Mouse (Mus musculus): ENCODE measurements around the gene Camsap2. TPM values are rescaled to one million over a fixed set of nuclear protein-coding genes. Genes with fewer than 3 reads are reported as not detected.

Camsap2 gene
- polyA plus RNA-seq, 1 experiment from 2014 or later = 33.4 TPM

DNA sequence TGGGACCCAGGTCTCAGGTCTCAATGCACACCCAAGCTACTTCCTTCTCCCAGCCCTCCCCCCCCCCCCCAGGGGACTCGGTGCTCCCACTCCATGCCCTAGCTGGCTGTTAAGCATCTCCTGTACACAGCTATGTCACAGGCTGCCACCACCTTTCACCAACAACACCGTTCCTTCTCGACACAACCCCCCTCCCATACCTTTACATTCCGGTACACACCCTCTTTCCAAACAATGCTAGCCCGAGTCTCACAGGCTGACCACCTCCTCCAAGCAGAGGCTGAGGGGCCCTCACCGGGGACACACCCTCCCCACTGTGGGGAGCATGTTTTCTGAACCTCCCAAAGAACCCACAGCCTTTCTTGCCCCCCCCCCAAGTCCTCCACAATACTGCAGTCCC is 114.3 kb downstream of the Camsap2 start:
- no peak for ATAC-seq (ENCODE audit: low FRiP score)
- Histone ChIP-seq H3K4me3 (replicated peaks) (peak overlapping the region; percentile 63), H3K36me3 (replicated peaks) (peaks cover 8% of the 10 kb centered on the region; the same call in 1 of the 2 replicates), H3K4me1 (peaks cover 70% of the 10 kb centered on the region), H3K4me2 (peak overlapping the region; percentile 76), H3K9ac (peak overlapping the region; percentile 55), H3K27ac (no peak overlapping the region), H3K9me3 (no peaks in the 10 kb centered on the region), H3K27me3 (0 out of 2 replicates have a peak, but pooled peaks cover 7% of the 10 kb centered on the region)
- WGBS = 0% methylated on average over 6 of the region's 6 CpGs

GRCm38 (mm10) chr1:136230201-136230600 is 115.7 kb downstream of the Camsap2 start:
- peak overlapping the region; percentile 2; the same call in 1 of the 2 replicates for H3K4me3 ChIP-seq (replicated peaks)
- H3K9ac ChIP-seq = peak overlapping the region; percentile 55
- 19% methylated on average over 11 of the region's 11 CpGs for WGBS
- 0 out of 2 replicates have a peak, but pooled peaks cover 7% of the 10 kb centered on the region for H3K27me3 ChIP-seq
- peaks cover 22% of the 10 kb centered on the region for H3K36me3 ChIP-seq (replicated peaks)
- no peaks in the 10 kb centered on the region for H3K9me3 ChIP-seq
- no peak for ATAC-seq (ENCODE audit: low FRiP score)
- H3K27ac ChIP-seq = no peak overlapping the region
- peaks cover 70% of the 10 kb centered on the region for H3K4me1 ChIP-seq
- H3K4me2 ChIP-seq = peak overlapping the region; percentile 76

- Histone ChIP-seq H3K27ac (peak overlapping the region; percentile 1; the same call in 1 of the 2 replicates), H3K9me3 (no peaks in the 10 kb centered on the region), H3K27me3 (0 out of 2 replicates have a peak, but pooled peaks cover 7% of the 10 kb centered on the region), H3K4me1 (peaks cover 61% of the 10 kb centered on the region), H3K4me3 (replicated peaks) (no peak overlapping the region), H3K36me3 (replicated peaks) (peaks cover 34% of the 10 kb centered on the region), H3K4me2 (peak overlapping the region; percentile 17), H3K9ac (peak overlapping the region; percentile 55)
- no peak for ATAC-seq (ENCODE audit: low FRiP score)
- 9% methylated on average over 6 of the region's 6 CpGs for WGBS
Observed at GRCm38 (mm10) chr1:136229040-136229373, 116.9 kb downstream of the Camsap2 start.

DNA sequence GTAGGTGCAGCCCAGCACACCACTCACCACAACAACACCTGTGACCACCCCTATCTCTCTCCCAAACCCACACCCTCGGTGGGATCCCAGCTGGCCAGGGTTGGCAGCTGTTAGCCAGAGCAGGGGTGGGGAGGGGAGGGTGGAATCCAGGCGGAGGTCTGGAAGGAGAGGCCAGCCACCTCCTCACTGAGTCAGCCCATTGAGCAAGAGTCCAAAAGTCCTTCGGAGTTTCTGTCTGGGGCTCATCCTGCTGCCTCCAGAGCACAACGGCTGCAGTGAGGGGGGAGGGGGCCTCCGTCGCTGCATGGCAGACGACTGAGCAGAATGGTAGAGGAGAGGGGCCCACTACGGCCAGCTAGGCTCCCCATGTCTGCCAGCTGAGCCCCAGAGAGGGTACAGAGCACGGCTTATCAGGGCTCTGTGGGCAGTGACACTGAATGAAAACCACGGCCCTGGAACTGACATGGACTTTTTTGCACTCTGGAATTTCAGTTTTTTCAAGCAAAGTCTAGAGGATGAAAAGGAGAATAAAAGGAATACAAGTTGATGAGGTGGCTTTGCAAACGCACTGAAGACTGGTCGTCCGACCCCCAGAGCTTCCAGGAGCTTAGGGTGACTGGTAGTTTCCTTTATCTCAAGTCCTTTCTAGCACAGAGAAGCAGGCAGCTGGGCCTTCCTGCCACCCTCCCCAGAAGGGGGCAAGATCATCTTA is 117.4 kb downstream of the Camsap2 start:
- no peaks in the 10 kb centered on the region for H3K9me3 ChIP-seq
- 13% methylated on average over 13 of the region's 13 CpGs for WGBS
- H3K4me2 ChIP-seq = peak overlapping the region; percentile 17
- H3K36me3 ChIP-seq (replicated peaks) = peaks cover 39% of the 10 kb centered on the region
- no peak overlapping the region for H3K4me3 ChIP-seq (replicated peaks)
- peaks cover 58% of the 10 kb centered on the region for H3K4me1 ChIP-seq
- peak overlapping the region; percentile 1; the same call in 1 of the 2 replicates for H3K27ac ChIP-seq
- peak overlapping the region; percentile 17 for H3K9ac ChIP-seq
- 0 out of 2 replicates have a peak, but pooled peaks cover 7% of the 10 kb centered on the region for H3K27me3 ChIP-seq
- ATAC-seq (ENCODE audit: low FRiP score) = peak; percentile 34

- ATAC-seq (ENCODE audit: low FRiP score) = no peak
- H3K9me3 ChIP-seq = no peaks in the 10 kb centered on the region
- H3K9ac ChIP-seq = no peak overlapping the region
- no peak overlapping the region for H3K4me2 ChIP-seq
- H3K4me3 ChIP-seq (replicated peaks) = no peak overlapping the region
- peaks cover 52% of the 10 kb centered on the region for H3K4me1 ChIP-seq
- H3K27ac ChIP-seq = no peak overlapping the region
- 74% methylated on average over 4 of the region's 4 CpGs for WGBS
- peaks cover 43% of the 10 kb centered on the region for H3K36me3 ChIP-seq (replicated peaks)
- 0 out of 2 replicates have a peak, but pooled peaks cover 7% of the 10 kb centered on the region for H3K27me3 ChIP-seq
Observed at GRCm38 (mm10) chr1:136227870-136228269, 118.0 kb downstream of the Camsap2 start.

GRCm38 (mm10) chr1:136226626-136227025 is 119.3 kb downstream of the Camsap2 start:
- no peak overlapping the region for H3K4me2 ChIP-seq
- no peak for ATAC-seq (ENCODE audit: low FRiP score)
- no peak overlapping the region for H3K4me3 ChIP-seq (replicated peaks)
- 0 out of 2 replicates have a peak, but pooled peaks cover 7% of the 10 kb centered on the region for H3K27me3 ChIP-seq
- H3K36me3 ChIP-seq (replicated peaks) = peaks cover 54% of the 10 kb centered on the region
- no peak overlapping the region for H3K27ac ChIP-seq
- no peaks in the 10 kb centered on the region for H3K9me3 ChIP-seq
- peaks cover 39% of the 10 kb centered on the region for H3K4me1 ChIP-seq
- no peak overlapping the region for H3K9ac ChIP-seq
- WGBS = 93% methylated on average over 8 of the region's 8 CpGs

DNA sequence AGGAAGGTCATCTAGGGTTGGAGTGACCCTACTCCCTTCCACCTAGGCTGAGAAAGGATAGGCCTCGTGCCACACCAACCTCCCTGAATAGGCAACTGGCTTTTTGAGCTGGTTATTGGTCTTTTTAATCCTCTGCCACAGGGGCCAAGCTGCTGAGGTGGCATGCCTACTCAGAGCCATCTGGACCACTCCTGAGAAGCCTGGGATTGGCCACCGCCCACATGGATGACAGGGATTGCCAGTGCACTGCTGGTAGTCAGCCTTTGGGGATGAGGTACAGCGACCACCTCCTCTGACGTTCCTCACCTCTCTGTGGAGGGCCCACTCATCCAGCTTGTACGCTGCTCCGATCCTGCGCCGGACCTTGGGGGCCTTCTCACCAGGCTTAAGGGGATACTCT is 120.1 kb downstream of the Camsap2 start:
- Histone ChIP-seq H3K9ac (no peak overlapping the region), H3K27ac (no peak overlapping the region), H3K36me3 (replicated peaks) (peaks cover 61% of the 10 kb centered on the region), H3K9me3 (no peaks in the 10 kb centered on the region), H3K27me3 (0 out of 2 replicates have a peak, but pooled peaks cover 7% of the 10 kb centered on the region), H3K4me3 (replicated peaks) (no peak overlapping the region), H3K4me1 (peaks cover 31% of the 10 kb centered on the region), H3K4me2 (no peak overlapping the region)
- no peak for ATAC-seq (ENCODE audit: low FRiP score)
- 93% methylated on average over 8 of the region's 8 CpGs for WGBS

DNA sequence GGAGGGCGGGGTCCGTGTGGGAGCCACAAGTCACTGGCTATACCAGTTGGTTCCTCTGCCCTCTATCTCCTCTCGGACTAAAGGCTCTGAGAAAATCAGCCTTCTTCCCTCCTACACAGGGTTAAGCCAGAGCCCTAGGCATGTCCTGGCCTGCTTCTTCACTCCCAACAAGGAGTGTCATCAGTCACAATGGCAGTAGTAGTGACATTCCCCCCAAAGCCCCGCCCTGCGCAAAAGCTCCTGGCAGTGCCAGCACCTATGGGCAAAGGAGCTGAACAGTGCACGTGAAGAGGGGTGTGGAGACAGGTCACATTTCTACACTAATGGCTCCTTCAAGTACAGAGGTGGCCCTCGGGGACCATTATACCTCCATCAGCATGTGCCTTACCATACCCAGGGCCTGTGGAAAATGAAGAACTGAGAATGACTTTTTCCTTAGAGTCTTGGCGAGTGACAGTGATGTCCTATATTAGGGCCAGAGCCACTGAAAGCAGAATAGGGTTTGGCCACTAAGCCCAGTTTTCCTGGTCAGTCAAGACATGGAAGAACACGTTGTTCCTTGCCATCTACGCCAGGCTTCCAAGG is 122.1 kb downstream of the Camsap2 start:
- peaks cover 80% of the 10 kb centered on the region for H3K36me3 ChIP-seq (replicated peaks)
- WGBS = 91% methylated on average over 10 of the region's 10 CpGs
- H3K4me3 ChIP-seq (replicated peaks) = no peak overlapping the region
- no peak for ATAC-seq (ENCODE audit: low FRiP score)
- H3K4me1 ChIP-seq = peaks cover 12% of the 10 kb centered on the region
- no peak overlapping the region for H3K27ac ChIP-seq
- no peak overlapping the region for H3K4me2 ChIP-seq
- no peak overlapping the region for H3K9ac ChIP-seq
- no peaks in the 10 kb centered on the region for H3K9me3 ChIP-seq
- 0 out of 2 replicates have a peak, but pooled peaks cover 3% of the 10 kb centered on the region for H3K27me3 ChIP-seq

DNA sequence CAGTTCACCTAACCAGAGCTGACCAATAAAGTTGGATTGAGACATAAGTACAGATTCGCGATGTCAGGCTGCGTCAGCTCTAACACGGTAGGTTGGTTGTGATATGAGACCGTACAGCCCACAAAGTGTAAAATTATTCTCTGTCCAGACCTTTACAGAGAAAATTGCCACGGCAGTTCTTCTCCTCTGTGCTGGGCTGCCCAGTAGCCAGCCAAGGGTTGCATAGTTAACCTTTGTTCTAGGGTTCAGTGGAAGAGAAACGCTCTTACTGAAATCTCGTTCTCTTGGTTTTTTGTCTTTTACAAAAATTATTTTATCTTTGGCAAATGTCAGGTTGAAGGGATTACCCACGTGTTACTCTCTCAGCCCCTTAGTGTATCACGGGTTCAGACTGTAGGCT is 123.5 kb downstream of the Camsap2 start:
- Histone ChIP-seq H3K36me3 (replicated peaks) (peaks cover 92% of the 10 kb centered on the region), H3K9ac (no peak overlapping the region), H3K4me1 (no peaks in the 10 kb centered on the region), H3K4me3 (replicated peaks) (no peak overlapping the region), H3K27ac (no peak overlapping the region), H3K9me3 (no peaks in the 10 kb centered on the region), H3K4me2 (no peak overlapping the region), H3K27me3 (no peaks in the 10 kb centered on the region)
- ATAC-seq (ENCODE audit: low FRiP score) = no peak
- 91% methylated on average over 10 of the region's 10 CpGs for WGBS

GRCm38 (mm10) chr1:136220037-136220871 is 125.7 kb downstream of the Camsap2 start:
- ATAC-seq (ENCODE audit: low FRiP score) = no peak
- H3K4me3 ChIP-seq (replicated peaks) = no peak overlapping the region
- no peak overlapping the region for H3K4me2 ChIP-seq
- H3K9ac ChIP-seq = no peak overlapping the region
- no peak overlapping the region for H3K27ac ChIP-seq
- H3K36me3 ChIP-seq (replicated peaks) = peaks cover 91% of the 10 kb centered on the region
- H3K27me3 ChIP-seq = no peaks in the 10 kb centered on the region
- no peaks in the 10 kb centered on the region for H3K4me1 ChIP-seq
- 87% methylated on average over 10 of the region's 10 CpGs for WGBS
- no peaks in the 10 kb centered on the region for H3K9me3 ChIP-seq
